Mouse (Mus musculus) liver, embryonic 16.5 days (tissue): ENCODE measurements around the gene Cobl. TPM values are rescaled to one million over a fixed set of nuclear protein-coding genes. Genes with fewer than 3 reads are reported as not detected.

ENCODE experiments used
- ATAC-seq: fragments of 200-750 bp; cut with Nextera tagmentation; 2 replicates; pipeline ENCODE4 v1.8.0; 2017; ENCODE audit warnings: low read depth, mild to moderate bottlenecking, moderate number of reproducible peaks, moderate library complexity
- H3K27ac ChIP-seq: fragments of 300-500 bp; sonication (generic); 2 replicates; pipeline ENCODE4 v1.5.1; 2014; ENCODE audit warnings: mild to moderate bottlenecking, low read length
- H3K27me3 ChIP-seq: fragments of 300-500 bp; sonication (generic); 2 replicates; pipeline ENCODE4 v1.6.1; 2014; ENCODE audit warnings: low read depth, low read length, mixed read lengths; ENCODE audit not compliant: control insufficient read depth, insufficient read depth
- H3K36me3 ChIP-seq: fragments of 300-500 bp; sonication (generic); 2 replicates; pipeline ENCODE4 v1.6.1; 2014; ENCODE audit warnings: mild to moderate bottlenecking; ENCODE audit not compliant: control insufficient read depth, insufficient read depth
- H3K4me1 ChIP-seq: fragments of 300-500 bp; sonication (generic); 2 replicates; pipeline ENCODE4 v1.6.1; 2014; ENCODE audit warnings: low read depth, low read length, mixed read lengths; ENCODE audit not compliant: control insufficient read depth
- H3K4me2 ChIP-seq: fragments of 300-500 bp; sonication (generic); 2 replicates; pipeline ENCODE4 v1.6.1; 2014; ENCODE audit warnings: low read depth, low read length, mixed read lengths
- H3K4me3 ChIP-seq: fragments of 300-500 bp; sonication (generic); 2 replicates; pipeline ENCODE4 v1.5.1; 2014; ENCODE audit warnings: low read depth, mild to moderate bottlenecking, low read length
- H3K9ac ChIP-seq: fragments of 300-500 bp; sonication (generic); 2 replicates; pipeline ENCODE4 v1.6.1; 2014; ENCODE audit warnings: low read depth, low read length
- H3K9me3 ChIP-seq: fragments of 300-500 bp; sonication (generic); replicated peaks from 2 replicates; pipeline ENCODE4 v1.6.1; 2016; ENCODE audit warnings: low read length; ENCODE audit not compliant: control insufficient read depth
- WGBS: fragments of 180-500 bp; shearing (Covaris S2); extraction: QIAGEN DNeasy Blood & Tissue Kit; methylation state at CpG from one replicate; pipeline ENCODE4 v1.1.7; 2014; ENCODE audit not compliant: insufficient replicate concordance; 5-methylcytosine and 5-hydroxymethylcytosine counted together
- polyA plus RNA-seq: library from polyadenylated mRNA; unstranded; fragments of >200 nt; fragmentation: Nextera tagmentation; extraction: Ambion mirVana; gene quantifications from 2 replicates; pipeline ENCODE4 v1.2.1, GENCODE M21; 2015

The Cobl gene
- polyA plus RNA-seq, 1 experiment from 2014 or later = 2.2 TPM

- H3K4me1 ChIP-seq = no peaks in the 10 kb centered on the region
- no peak overlapping the region for H3K9ac ChIP-seq
- H3K27ac ChIP-seq = no peak overlapping the region
- H3K4me2 ChIP-seq = no peak overlapping the region
- H3K36me3 ChIP-seq = no peaks in the 10 kb centered on the region
- WGBS = 43% methylated on average over 3 of the region's 3 CpGs
- ATAC-seq = no peak
- no peaks in the 10 kb centered on the region for H3K9me3 ChIP-seq
- no peak overlapping the region for H3K4me3 ChIP-seq
- H3K27me3 ChIP-seq = no peaks in the 10 kb centered on the region
Observed at GRCm38 (mm10) chr11:12394151-12394550, 70.6 kb downstream of the Cobl start.

DNA sequence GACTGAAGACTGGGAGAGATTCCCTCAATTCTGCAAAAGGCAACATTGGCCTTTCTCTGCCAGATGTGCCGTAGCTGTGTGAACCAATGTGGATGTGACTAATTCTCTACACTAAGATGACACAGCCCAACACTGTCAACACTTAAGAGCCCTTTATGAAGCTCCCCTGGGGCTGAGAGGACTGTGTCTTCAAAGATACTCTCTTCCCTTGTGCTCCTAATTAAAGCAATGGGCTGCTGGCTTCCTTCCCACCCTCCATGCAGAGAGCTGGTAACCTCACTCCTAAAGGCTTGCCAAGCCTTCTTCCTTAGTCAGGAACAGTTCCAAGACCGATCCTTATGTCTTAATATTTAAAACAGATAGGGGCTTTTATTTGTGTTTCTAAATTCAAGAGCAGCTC lies 79.9 kb downstream of the Cobl start:
- no peaks in the 10 kb centered on the region for H3K36me3 ChIP-seq
- H3K9ac ChIP-seq = no peak overlapping the region
- WGBS = 58% methylated on average over 2 of the region's 2 CpGs
- no peak overlapping the region for H3K4me2 ChIP-seq
- no peak overlapping the region for H3K27ac ChIP-seq
- no peak for ATAC-seq
- no peak overlapping the region for H3K4me3 ChIP-seq
- H3K9me3 ChIP-seq = no peaks in the 10 kb centered on the region
- no peaks in the 10 kb centered on the region for H3K4me1 ChIP-seq
- H3K27me3 ChIP-seq = no peaks in the 10 kb centered on the region

GRCm38 (mm10) chr11:12382991-12383390 lies 81.8 kb downstream of the Cobl start:
- ATAC-seq = no peak

GRCm38 (mm10) chr11:12381096-12381495 lies 83.7 kb downstream of the Cobl start:
- H3K27ac ChIP-seq = no peak overlapping the region
- no peak overlapping the region for H3K4me3 ChIP-seq
- no peak for ATAC-seq
- no peaks in the 10 kb centered on the region for H3K36me3 ChIP-seq
- no peaks in the 10 kb centered on the region for H3K9me3 ChIP-seq
- WGBS = 54% methylated on average over 3 of the region's 3 CpGs
- H3K4me2 ChIP-seq = no peak overlapping the region
- no peak overlapping the region for H3K9ac ChIP-seq
- no peaks in the 10 kb centered on the region for H3K27me3 ChIP-seq
- H3K4me1 ChIP-seq = no peaks in the 10 kb centered on the region

More at GRCm38 (mm10) chr11:12382991-12383390, 81.8 kb downstream of the Cobl start:
- no peaks in the 10 kb centered on the region for H3K4me1 ChIP-seq
- no peak overlapping the region for H3K4me3 ChIP-seq
- H3K27ac ChIP-seq = no peak overlapping the region
- H3K36me3 ChIP-seq = no peaks in the 10 kb centered on the region
- no peak overlapping the region for H3K4me2 ChIP-seq
- H3K9ac ChIP-seq = no peak overlapping the region
- H3K27me3 ChIP-seq = no peaks in the 10 kb centered on the region
- WGBS = 57% methylated on average over 4 of the region's 4 CpGs
- H3K9me3 ChIP-seq = no peaks in the 10 kb centered on the region

- Histone ChIP-seq H3K9ac (no peak overlapping the region), H3K4me3 (no peak overlapping the region), H3K4me2 (no peak overlapping the region), H3K27me3 (no peaks in the 10 kb centered on the region), H3K4me1 (no peaks in the 10 kb centered on the region), H3K9me3 (no peaks in the 10 kb centered on the region), H3K27ac (no peak overlapping the region), H3K36me3 (no peaks in the 10 kb centered on the region)
- no peak for ATAC-seq
- 60% methylated on average over 3 of the region's 3 CpGs for WGBS
Observed at GRCm38 (mm10) chr11:12376628-12377027, 88.1 kb downstream of the Cobl start.

DNA sequence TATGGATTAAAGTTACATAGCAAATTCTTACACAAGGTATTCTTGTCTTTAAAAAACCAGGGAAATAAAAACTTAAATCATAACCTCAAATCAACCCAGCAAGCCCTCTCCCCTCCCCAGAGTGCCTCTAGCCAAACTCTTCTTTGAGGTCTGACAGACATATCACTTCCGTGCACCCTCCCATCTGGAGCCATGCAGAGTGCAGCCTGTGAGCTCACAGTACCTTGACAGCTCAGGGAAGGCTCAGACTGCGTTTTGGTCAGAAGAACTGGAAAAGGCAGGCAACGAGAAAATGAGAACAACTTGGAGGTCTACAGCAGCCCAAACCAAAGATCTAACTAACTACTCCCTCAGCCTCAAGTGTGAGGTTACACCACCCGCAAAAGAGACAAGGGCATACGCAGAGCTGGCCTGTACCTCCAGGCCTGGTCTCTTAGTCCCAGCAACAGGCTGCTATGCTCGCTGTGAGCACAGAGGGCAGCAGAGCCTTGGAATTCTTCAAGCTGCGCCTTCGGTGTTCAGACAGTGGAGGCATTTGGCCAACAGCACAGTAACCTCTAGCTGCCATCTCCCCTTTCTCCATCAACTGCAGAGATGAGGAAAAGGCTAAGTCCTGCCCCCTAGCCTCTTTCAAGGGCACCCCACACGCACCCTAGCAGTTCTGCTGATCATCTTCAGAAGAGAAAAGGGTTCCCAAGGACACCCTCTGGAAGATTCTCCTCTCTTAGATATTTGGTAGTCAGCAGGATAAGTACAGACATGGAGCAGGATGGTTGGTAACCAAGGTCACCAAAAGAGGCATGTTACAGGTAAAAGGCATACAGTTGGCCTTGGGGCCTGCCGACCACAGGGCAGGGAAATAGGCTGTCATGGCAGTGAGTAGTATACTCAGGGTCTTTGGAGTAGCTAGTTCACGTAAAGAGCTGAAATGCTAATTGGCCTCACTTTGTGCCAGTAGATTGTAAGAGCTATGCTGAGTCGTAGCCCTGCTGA lies 91.4 kb downstream of the Cobl start:
- Histone ChIP-seq H3K27me3 (no peaks in the 10 kb centered on the region), H3K4me2 (no peak overlapping the region), H3K9me3 (no peaks in the 10 kb centered on the region), H3K4me1 (no peaks in the 10 kb centered on the region), H3K36me3 (no peaks in the 10 kb centered on the region), H3K27ac (no peak overlapping the region), H3K9ac (no peak overlapping the region), H3K4me3 (no peak overlapping the region)
- 30% methylated on average over 12 of the region's 12 CpGs for whole genome bisulfite sequencing
- ATAC-seq = peak; percentile 35; the same call in 1 of the 2 replicates

GRCm38 (mm10) chr11:12370957-12371356 lies 93.8 kb downstream of the Cobl start:
- Histone ChIP-seq H3K9ac (no peak overlapping the region), H3K27ac (no peak overlapping the region), H3K27me3 (no peaks in the 10 kb centered on the region), H3K9me3 (no peaks in the 10 kb centered on the region), H3K4me3 (no peak overlapping the region), H3K4me1 (no peaks in the 10 kb centered on the region), H3K36me3 (no peaks in the 10 kb centered on the region), H3K4me2 (no peak overlapping the region)
- ATAC-seq = no peak

DNA sequence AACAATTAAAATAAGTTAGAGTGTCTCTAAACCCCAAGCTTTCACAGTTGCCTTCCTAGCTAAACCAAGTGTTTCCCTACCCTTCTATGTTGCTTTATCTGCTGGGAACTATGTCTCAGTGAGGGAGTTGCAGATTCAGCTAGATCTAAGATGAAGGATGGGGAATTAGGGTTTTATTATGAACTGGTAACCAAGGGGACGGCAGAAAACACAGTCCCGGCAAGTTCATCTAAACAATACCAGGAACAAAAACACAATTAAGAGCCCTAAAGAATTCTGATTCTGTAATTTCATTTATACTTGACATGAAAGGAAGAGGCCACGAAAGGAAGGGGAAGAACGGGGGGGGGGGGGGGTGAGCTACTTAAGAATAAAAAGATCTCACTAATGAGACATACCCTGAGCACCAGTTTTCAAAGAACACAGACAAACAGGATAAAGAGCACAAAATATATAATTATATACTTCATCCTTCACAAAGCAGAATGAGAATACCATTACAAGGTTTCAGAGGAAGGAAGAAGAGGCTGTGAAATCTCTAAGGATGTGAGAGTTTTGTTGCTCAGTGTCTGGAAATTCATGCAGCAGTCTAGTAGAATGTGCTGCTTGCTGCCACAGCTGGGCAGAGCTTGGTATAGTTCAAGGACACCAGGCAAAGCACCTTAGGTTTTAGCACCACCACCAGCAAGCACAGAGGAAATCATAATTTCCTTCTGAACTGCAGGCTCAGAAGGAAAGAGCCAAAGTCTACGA lies 97.2 kb downstream of the Cobl start:
- no peak for ATAC-seq
- Histone ChIP-seq H3K27ac (no peak overlapping the region), H3K4me2 (no peak overlapping the region), H3K36me3 (no peaks in the 10 kb centered on the region), H3K4me1 (no peaks in the 10 kb centered on the region), H3K9me3 (no peaks in the 10 kb centered on the region), H3K27me3 (no peaks in the 10 kb centered on the region), H3K9ac (no peak overlapping the region), H3K4me3 (no peak overlapping the region)
- 46% methylated on average over 5 of the region's 5 CpGs for WGBS
